Mouse (Mus musculus) layer of hippocampus, postnatal 14 days (tissue): Measurements from ENCODE around the gene Upb1. TPM values are rescaled to one million over a fixed set of nuclear protein-coding genes. Genes with fewer than 3 reads are reported as not detected.

Experiments
- DNase-seq, 2 experiments: peaks; one replicate each; pipeline ENCODE4 v3.0.0; 2021 to 2022; ENCODE audit warnings: low spot score in 2 of 2, mixed read lengths in 1 of 2
- total RNA-seq, 2 experiments: library from RNA; stranded (reverse); gene quantifications; 2 replicates each; pipeline ENCODE4 v1.2.3; 2021

The Upb1 gene
- total RNA-seq, 2 experiments from 2014 or later: 0.23 to 0.62 TPM

- DNase-seq: no peak
Measured at GRCm38 (mm10) chr10:75424498-75424901, 23.6 kb downstream of the Upb1 start.

DNA sequence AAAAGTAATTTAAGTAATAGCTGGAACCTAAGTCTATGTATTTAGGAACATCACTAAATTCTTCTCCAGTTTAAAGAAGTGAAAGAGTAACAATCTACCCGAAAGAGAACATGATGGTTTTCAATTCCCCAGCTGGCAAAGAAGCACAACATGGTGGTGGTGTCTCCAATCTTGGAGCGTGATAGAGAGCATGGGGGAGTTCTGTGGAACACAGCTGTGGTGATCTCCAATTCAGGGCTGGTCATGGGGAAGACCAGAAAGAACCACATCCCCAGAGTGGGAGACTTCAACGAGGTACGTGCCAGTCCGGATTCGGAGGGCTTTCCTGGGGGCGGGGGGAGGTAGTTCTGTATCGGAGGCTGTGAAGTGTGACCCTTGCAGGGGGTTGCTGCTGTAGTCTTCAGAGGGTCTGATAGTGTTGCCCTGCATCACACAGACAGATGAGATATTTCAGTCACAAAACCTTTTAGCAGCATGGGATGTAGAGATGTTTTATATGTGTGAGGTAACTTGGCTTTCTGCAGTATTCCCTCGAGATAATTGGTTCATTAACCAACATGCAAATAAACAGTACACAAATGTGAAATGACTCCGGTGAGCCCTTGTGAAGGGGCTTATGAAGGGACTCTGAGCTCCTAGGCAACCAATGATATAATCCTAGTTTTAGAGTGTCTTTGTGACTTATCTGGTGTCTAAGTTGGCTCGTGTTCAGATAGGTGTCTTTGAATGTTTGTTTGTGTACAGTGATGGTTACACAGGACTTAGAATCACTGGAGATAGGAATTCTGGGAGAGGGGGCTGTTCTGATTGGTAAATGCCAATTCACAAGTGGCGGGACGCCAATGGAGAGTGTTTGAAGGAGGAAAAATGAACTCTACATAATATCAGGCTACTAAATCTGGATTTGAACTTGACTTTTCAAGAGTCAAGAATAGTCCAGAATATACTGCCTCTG is 27.4 kb downstream of the Upb1 start:
- no peak for DNase-seq

DNA sequence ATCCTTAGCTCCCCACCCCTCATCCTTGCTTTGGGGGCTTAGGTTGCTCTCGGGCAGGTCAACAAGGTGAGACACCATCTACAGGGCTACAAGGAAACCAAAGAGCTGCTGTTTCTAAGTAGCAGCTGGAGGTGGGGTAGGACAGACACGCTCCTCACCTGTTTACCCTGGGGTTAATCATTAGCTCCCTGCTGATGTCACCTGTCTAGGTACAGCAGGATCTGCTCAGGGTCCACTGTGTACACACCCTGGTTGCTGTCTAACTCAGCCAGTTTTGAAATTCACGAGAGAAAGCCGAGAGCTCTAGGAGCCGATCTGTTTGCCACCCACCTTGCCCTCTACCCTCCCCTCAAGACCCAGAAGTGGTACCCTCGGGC is 28.1 kb downstream of the Upb1 start:
- no peak for DNase-seq

GRCm38 (mm10) chr10:75429522-75430146 is 28.7 kb downstream of the Upb1 start:
- DNase-seq: peak in 1 of 2 experiments; percentile 70

GRCm38 (mm10) chr10:75430147-75430537 is 29.2 kb downstream of the Upb1 start:
- DNase-seq: no peak

GRCm38 (mm10) chr10:75430633-75431032 is 29.7 kb downstream of the Upb1 start:
- DNase-seq: no peak

- DNase-seq: peak; percentile 90 to 94
Measured at GRCm38 (mm10) chr10:75436604-75437217, 35.8 kb downstream of the Upb1 start.

DNA sequence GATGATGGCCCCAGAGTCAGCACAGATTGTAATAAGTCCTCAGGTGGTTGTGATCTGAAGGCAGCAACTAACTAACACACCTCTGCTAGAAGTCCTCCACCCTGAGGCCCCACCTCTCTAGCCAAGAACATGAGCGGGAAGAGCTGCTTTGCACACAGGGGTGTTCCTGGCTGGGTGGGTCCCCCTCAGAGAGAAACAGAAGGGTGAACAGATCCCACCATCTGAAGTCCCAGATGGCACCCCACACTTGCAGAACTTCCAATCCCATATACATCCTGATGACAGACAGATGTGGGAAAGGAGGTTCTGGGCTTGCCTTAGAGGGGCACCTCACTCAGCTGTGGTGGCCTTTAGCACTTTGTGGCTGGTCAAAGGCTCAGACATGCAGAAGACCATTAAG is 36.4 kb downstream of the Upb1 start:
- peak; percentile 67 to 68 for DNase-seq

- peak; percentile 53 to 79 for DNase-seq
Measured at GRCm38 (mm10) chr10:75438132-75438810, 37.4 kb downstream of the Upb1 start.

- DNase-seq: peak; percentile 59 to 81
Measured at GRCm38 (mm10) chr10:75439211-75439811, 38.4 kb downstream of the Upb1 start.

- no peak for DNase-seq
Measured at GRCm38 (mm10) chr10:75440756-75441155, 39.8 kb downstream of the Upb1 start.

GRCm38 (mm10) chr10:75441800-75442199 is 40.9 kb downstream of the Upb1 start:
- DNase-seq: no peak

- DNase-seq: no peak
Measured at GRCm38 (mm10) chr10:75443017-75443416, 42.1 kb downstream of the Upb1 start.

GRCm38 (mm10) chr10:75444111-75444826 is 43.4 kb downstream of the Upb1 start:
- DNase-seq: no peak

- no peak for DNase-seq
Measured at GRCm38 (mm10) chr10:75445030-75445429, 44.1 kb downstream of the Upb1 start.

- no peak for DNase-seq
Measured at GRCm38 (mm10) chr10:75446501-75447083, 45.7 kb downstream of the Upb1 start.

DNA sequence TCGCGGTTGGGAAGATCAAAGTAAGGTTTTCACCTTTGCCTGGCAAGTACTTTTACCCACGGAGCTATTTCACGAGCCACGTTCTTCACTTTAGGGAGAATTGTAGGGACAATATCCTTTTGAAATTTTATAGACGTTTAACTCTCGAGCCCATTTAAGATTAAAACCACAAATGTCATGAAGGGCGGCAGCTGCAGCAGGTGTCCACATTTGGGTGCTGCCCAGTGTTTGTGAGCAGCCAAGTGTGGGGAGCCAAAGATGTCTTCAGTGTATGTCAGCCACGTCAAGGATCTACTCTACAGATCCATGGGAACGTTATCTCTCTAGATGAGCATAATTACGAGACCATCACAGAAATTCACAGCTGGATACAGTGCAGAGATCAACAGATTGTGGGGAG is 46.6 kb downstream of the Upb1 start:
- DNase-seq: no peak

GRCm38 (mm10) chr10:75448806-75449420 is 48.0 kb downstream of the Upb1 start:
- DNase-seq: no peak

DNA sequence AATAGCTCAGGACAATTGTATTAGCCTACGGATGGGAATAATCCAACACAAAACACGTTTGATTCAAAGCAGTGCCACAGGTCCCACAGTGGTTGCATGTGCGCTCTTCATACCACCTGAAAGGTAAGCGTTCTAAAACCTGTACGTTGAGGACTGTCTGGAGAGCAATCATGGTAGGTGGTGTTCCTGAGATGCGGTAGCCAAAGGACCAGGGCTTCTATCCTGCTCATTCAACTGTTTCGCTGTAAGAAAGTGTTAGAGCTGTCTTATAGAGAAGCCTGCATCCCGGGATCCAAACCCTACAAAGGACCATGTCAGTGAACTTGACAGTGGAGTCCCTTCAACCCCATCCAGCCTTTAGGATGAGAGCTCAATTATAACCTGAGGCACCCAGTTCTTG is 49.4 kb downstream of the Upb1 start:
- no peak for DNase-seq
